Mouse (Mus musculus): ENCODE measurements at regions not wholly inside any gene's neighbourhood (a gene's known extent, or its start where the extent isn't known, plus 50 kb on each side); places are given as distances from the start of the nearest gene placed in this dataset.

GRCm38 (mm10) chr8:126536132-126536927 lies 57.5 kb downstream of the Irf2bp2 start:
- no peaks in the 10 kb centered on the region for H3K79me2 ChIP-seq (ENCODE audit: control insufficient read depth, insufficient read depth, low read length, poor library complexity)
- DNase-seq (ENCODE audit: low read depth, low spot score), result peak; percentile 26
- no peaks in the 10 kb centered on the region for H3K9me3 ChIP-seq (replicated peaks; ENCODE audit: insufficient read depth, low read length)
- no peak overlapping the region for H3K4me3 ChIP-seq (ENCODE audit: control insufficient read depth in 1 of 2, insufficient read depth in 1 of 2, low read depth in 2 of 2, low read length in 2 of 2)
- H3K36me3 ChIP-seq (ENCODE audit: control insufficient read depth in 1 of 2, insufficient read depth in 2 of 2, low read length in 2 of 2), result 0 out of 4 replicates have a peak, but pooled peaks cover 0 to 3% of the 10 kb centered on the region in 2 experiments
- H3K9ac ChIP-seq (ENCODE audit: control insufficient read depth, low read depth, low read length, poor library complexity, severe bottlenecking), result no peak overlapping the region
- H3K4me1 ChIP-seq (ENCODE audit: control insufficient read depth in 1 of 2, insufficient read depth in 2 of 2, low read length in 2 of 2), result 0 out of 4 replicates have a peak, but pooled peaks cover 0 to 3% of the 10 kb centered on the region in 2 experiments
- no peak overlapping the region for H3K27ac ChIP-seq (ENCODE audit: control insufficient read depth, low read depth, low read length)
- TF ChIP-seq MYB (IDR thresholded peaks at IDR 0.05; ENCODE audit: low read depth, low read length) (no peak), ELF1 (IDR thresholded peaks at IDR 0.05; ENCODE audit: low read depth, low read length) (no peak), NELFE (IDR thresholded peaks at IDR 0.05; ENCODE audit: low read depth, low read length) (no peak), EP300 (IDR thresholded peaks at IDR 0.05; ENCODE audit: low read depth in 1 of 2, low read length in 2 of 2) (no peak), MEF2A (IDR thresholded peaks at IDR 0.05; ENCODE audit: extremely low read depth, insufficient replicate concordance, low read depth, low read length, poor library complexity, severe bottlenecking) (no peak), E2F4 (IDR thresholded peaks at IDR 0.05; ENCODE audit: borderline replicate concordance, low read depth, low read length) (no peak), MAFK (IDR thresholded peaks at IDR 0.05; ENCODE audit: borderline replicate concordance, low read depth, low read length) (no peak), CHD2 (IDR thresholded peaks at IDR 0.05; ENCODE audit: low read length) (no peak), ZMIZ1 (IDR thresholded peaks at IDR 0.05; ENCODE audit: low read depth, low read length) (no peak), MAZ (IDR thresholded peaks at IDR 0.05; ENCODE audit: low read depth, low read length) (no peak), SMC3 (IDR thresholded peaks at IDR 0.05; ENCODE audit: low read depth, low read length) (no peak), GATA1 (IDR thresholded peaks at IDR 0.05; ENCODE audit: low read depth, low read length) (no peak), USF1 (IDR thresholded peaks at IDR 0.05; ENCODE audit: low read depth, low read length) (no peak), KAT2A (conservative IDR thresholded peaks at IDR 0.05; ENCODE audit: low read depth, low read length) (no peak), RAD21 (IDR thresholded peaks at IDR 0.05; ENCODE audit: low read depth, low read length) (no peak)
- no peaks in the 10 kb centered on the region for H3K27me3 ChIP-seq (ENCODE audit: control insufficient read depth in 1 of 2, insufficient read depth in 2 of 2, low read length in 2 of 2)

- no peak for DNase-seq (ENCODE audit: low read depth, low spot score)
- Histone ChIP-seq H3K9ac (ENCODE audit: control insufficient read depth, low read depth, low read length, poor library complexity, severe bottlenecking) (no peak overlapping the region), H3K4me1 (ENCODE audit: control insufficient read depth in 1 of 2, insufficient read depth in 2 of 2, low read length in 2 of 2) (peaks cover 0 to 3% of the 10 kb centered on the region in 2 experiments; a peak in 1 of 4 replicates), H3K27ac (ENCODE audit: control insufficient read depth, low read depth, low read length) (no peak overlapping the region), H3K9me3 (replicated peaks; ENCODE audit: insufficient read depth, low read length) (no peaks in the 10 kb centered on the region), H3K36me3 (ENCODE audit: control insufficient read depth in 1 of 2, insufficient read depth in 2 of 2, low read length in 2 of 2) (no peaks in the 10 kb centered on the region), H3K79me2 (ENCODE audit: control insufficient read depth, insufficient read depth, low read length, poor library complexity) (no peaks in the 10 kb centered on the region), H3K4me3 (ENCODE audit: control insufficient read depth in 1 of 2, insufficient read depth in 1 of 2, low read depth in 2 of 2, low read length in 2 of 2) (no peak overlapping the region), H3K27me3 (ENCODE audit: control insufficient read depth in 1 of 2, insufficient read depth in 2 of 2, low read length in 2 of 2) (no peaks in the 10 kb centered on the region)
- TF ChIP-seq POLR2AphosphoS5 (IDR thresholded peaks at IDR 0.05; ENCODE audit: borderline replicate concordance, low read depth, low read length), result no peak
- no peak for TF ChIP-seq POLR2AphosphoS2 (IDR thresholded peaks at IDR 0.05; ENCODE audit: low read length)
- no peak for TF ChIP-seq TAL1 (IDR thresholded peaks at IDR 0.05; ENCODE audit: low read length)
- TF ChIP-seq CTCF (IDR thresholded peaks at IDR 0.05 in 2 of 3, conservative IDR thresholded peaks at IDR 0.05 in 1 of 3; ENCODE audit: control insufficient read depth in 1 of 3, insufficient read depth in 1 of 3, low read depth in 2 of 3, low read length in 3 of 3, poor library complexity in 1 of 3, severe bottlenecking in 1 of 3), result no peak
- no peak for TF ChIP-seq MAFK (IDR thresholded peaks at IDR 0.05; ENCODE audit: borderline replicate concordance, low read depth, low read length)
Measured at GRCm38 (mm10) chr8:126532284-126532974, 57.6 kb upstream of the Tarbp1 start.

Data from MEL (cell line).